Mouse (Mus musculus) midbrain, postnatal 0 days (tissue): ENCODE data around the gene Zfp865. TPM values are rescaled to one million over a fixed set of nuclear protein-coding genes. Genes with fewer than 3 reads are reported as not detected.
A peak's percentile ranks its signal among the peaks of the same experiment; 100 is the strongest.

Experiments used
- ATAC-seq: fragments of 200-750 bp; cut with Nextera tagmentation; 2 replicates; pipeline ENCODE4 v1.8.0; 2017; ENCODE audit warnings: moderate number of reproducible peaks, mild to moderate bottlenecking, moderate TSS enrichment, moderate library complexity; ENCODE audit not compliant: low FRiP score
- DNase-seq: peaks from one replicate; pipeline ENCODE4 v3.0.0-alpha.2; 2015; ENCODE audit warnings: low spot score
- H3K27ac ChIP-seq: fragments of 300-500 bp; sonication (generic); 2 replicates; pipeline ENCODE4 v1.5.1; 2014; ENCODE audit warnings: low read depth, mild to moderate bottlenecking, low read length, mixed read lengths
- H3K27me3 ChIP-seq: fragments of 300-500 bp; sonication (generic); 2 replicates; pipeline ENCODE4 v1.6.1; 2014; ENCODE audit warnings: low read length, control low read depth, mixed read lengths; ENCODE audit not compliant: insufficient read depth
- H3K36me3 ChIP-seq: fragments of 300-500 bp; sonication (generic); 2 replicates; pipeline ENCODE4 v1.6.1; 2014; ENCODE audit warnings: low read length, control low read depth, mixed read lengths; ENCODE audit not compliant: insufficient read depth
- H3K4me1 ChIP-seq: fragments of 300-500 bp; sonication (generic); 2 replicates; pipeline ENCODE4 v1.6.1; 2014; ENCODE audit warnings: mild to moderate bottlenecking, control low read depth, antibody characterized with exemption, low read length, mixed read lengths; ENCODE audit not compliant: insufficient read depth
- H3K4me2 ChIP-seq: fragments of 300-500 bp; sonication (generic); 2 replicates; pipeline ENCODE4 v1.6.1; 2014; ENCODE audit warnings: low read depth, mild to moderate bottlenecking, low read length, mixed read lengths; ENCODE audit not compliant: poor library complexity, severe bottlenecking
- H3K4me3 ChIP-seq: fragments of 300-500 bp; sonication (generic); 2 replicates; pipeline ENCODE4 v1.5.1; 2014; ENCODE audit warnings: low read depth, mild to moderate bottlenecking, low read length, moderate library complexity
- H3K9ac ChIP-seq: fragments of 300-500 bp; sonication (generic); replicated peaks from 2 replicates; pipeline ENCODE4 v1.6.1; 2014; ENCODE audit warnings: mild to moderate bottlenecking, low read length, moderate library complexity, mixed read lengths; ENCODE audit not compliant: poor library complexity, severe bottlenecking
- H3K9me3 ChIP-seq: fragments of 300-500 bp; sonication (generic); 2 replicates; pipeline ENCODE4 v1.6.1; 2016; ENCODE audit warnings: low read length, control low read depth
- CTCF ChIP-seq: IDR thresholded peaks from 2 replicates; pipeline ENCODE4 v1.5.1; 2016; ENCODE audit warnings: antibody characterized with exemption, mild to moderate bottlenecking
- WGBS: fragments of 180-500 bp; shearing (Covaris S2); extraction: QIAGEN DNeasy Blood & Tissue Kit; methylation state at CpG from one replicate; pipeline ENCODE4 v1.1.7; 2014; 5-methylcytosine and 5-hydroxymethylcytosine counted together
- polyA plus RNA-seq: library from polyadenylated mRNA; unstranded; fragments of >200 nt; fragmentation: Nextera tagmentation; extraction: Ambion mirVana; gene quantifications from 2 replicates; pipeline ENCODE4 v1.2.1, GENCODE M21; 2015
- total RNA-seq: library from RNA; depleted of rRNA; stranded (reverse); fragments of >200 nt; gene quantifications from 2 replicates; pipeline ENCODE4 v1.2.3, GENCODE M21; 2014

Zfp865 gene
- total and polyA plus RNA-seq, 2 experiments from 2014 or later: 6.8 to 48.4 TPM

- no peaks in the 10 kb centered on the region for H3K9me3 ChIP-seq
- DNase-seq (no peak), ATAC-seq (no peak)
- no peak overlapping the region for H3K27ac ChIP-seq
- peaks cover 7% of the 10 kb centered on the region; the same call in 1 of the 2 replicates for H3K27me3 ChIP-seq
- 3% methylated on average over 45 of the region's 45 CpGs for WGBS
- no peaks in the 10 kb centered on the region for H3K36me3 ChIP-seq
- peak overlapping the region; percentile 91 for H3K9ac ChIP-seq
- peaks cover 22% of the 10 kb centered on the region; the same call in 1 of the 2 replicates for H3K4me1 ChIP-seq
- no peak for TF ChIP-seq CTCF
- H3K4me3 ChIP-seq: peak overlapping the region; percentile 78
- peak overlapping the region; percentile 67 for H3K4me2 ChIP-seq
Measured at GRCm38 (mm10) chr7:5052931-5053343, 32.8 kb downstream of the Zfp865 start.

GRCm38 (mm10) chr7:5053456-5054179 is 33.4 kb downstream of the Zfp865 start:
- H3K27me3 ChIP-seq: peaks cover 7% of the 10 kb centered on the region; the same call in 1 of the 2 replicates
- peak overlapping the region; percentile 78 for H3K4me3 ChIP-seq
- H3K4me1 ChIP-seq: peaks cover 22% of the 10 kb centered on the region; the same call in 1 of the 2 replicates
- H3K4me2 ChIP-seq: peak overlapping the region; percentile 67
- 11% methylated on average over 32 of the region's 32 CpGs for WGBS
- H3K9me3 ChIP-seq: no peaks in the 10 kb centered on the region
- ATAC-seq: no peak
- no peak for TF ChIP-seq CTCF
- no peaks in the 10 kb centered on the region for H3K36me3 ChIP-seq
- H3K27ac ChIP-seq: peak overlapping the region; percentile 65; the same call in 1 of the 2 replicates
- DNase-seq: peak; percentile 56
- H3K9ac ChIP-seq: peak overlapping the region; percentile 66

DNA sequence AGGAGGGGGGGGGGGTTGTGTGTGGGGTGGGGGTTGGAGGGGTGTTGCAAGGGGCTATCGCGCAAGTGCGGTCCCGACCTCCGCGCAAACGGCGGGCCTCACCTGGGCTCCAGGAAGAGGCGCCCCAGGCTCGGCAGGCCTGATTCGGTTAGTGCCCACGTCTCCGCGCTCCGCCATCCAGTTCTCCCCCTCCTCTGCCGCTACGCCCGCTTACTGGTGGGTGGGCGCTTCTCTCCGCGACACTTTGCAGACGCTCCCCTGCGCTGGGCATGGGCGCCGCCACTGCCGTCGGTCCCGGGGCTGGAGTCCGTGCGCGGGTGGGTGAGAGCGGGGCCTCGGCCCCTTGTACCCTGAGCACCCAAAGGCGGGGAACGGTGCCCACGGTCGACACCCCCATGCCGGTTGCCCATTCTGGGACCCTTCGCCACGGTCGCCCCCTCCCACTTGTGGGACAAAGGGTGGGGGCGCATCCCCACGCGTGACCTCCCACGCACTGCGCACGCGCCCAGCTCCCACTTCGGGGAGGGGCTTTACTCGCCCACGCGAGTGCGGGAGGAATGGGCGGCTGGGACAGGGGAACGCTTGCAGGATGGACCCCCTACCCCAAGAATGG is 36.6 kb downstream of the Zfp865 start:
- Histone ChIP-seq H3K9ac (peak overlapping the region; percentile 76), H3K27me3 (peaks cover 7% of the 10 kb centered on the region; the same call in 1 of the 2 replicates), H3K27ac (peak overlapping the region; percentile 76), H3K4me2 (peak overlapping the region; percentile 84), H3K4me1 (peaks cover 29% of the 10 kb centered on the region; the same call in 1 of the 2 replicates), H3K36me3 (no peaks in the 10 kb centered on the region), H3K9me3 (no peaks in the 10 kb centered on the region), H3K4me3 (peak overlapping the region; percentile 45)
- WGBS: 1% methylated on average over 52 of the region's 55 CpGs
- no peak for TF ChIP-seq CTCF
- DNase-seq (peak; percentile 62), ATAC-seq (peak; percentile 32)

DNA sequence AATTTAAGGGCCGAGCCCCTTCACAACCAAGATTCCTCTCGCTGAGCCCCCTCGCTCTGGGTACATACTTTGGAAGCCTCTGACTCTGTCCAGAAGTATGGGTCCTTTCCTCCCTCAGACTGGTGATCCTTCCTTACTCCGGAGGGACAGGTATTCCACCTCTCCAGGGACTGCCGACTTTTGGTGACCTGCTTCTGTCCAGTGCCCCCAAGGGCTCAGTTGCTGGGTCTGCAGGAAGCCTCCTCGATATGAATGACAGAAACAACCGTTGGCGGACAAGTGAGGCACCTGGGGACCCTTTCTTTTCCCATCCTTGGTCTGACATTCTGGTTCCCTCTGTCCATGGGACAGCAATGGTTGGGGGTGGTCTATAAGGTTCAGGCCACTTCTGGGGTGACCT is 37.2 kb downstream of the Zfp865 start:
- DNase-seq (no peak), ATAC-seq (no peak)
- Histone ChIP-seq H3K27me3 (peaks cover 7% of the 10 kb centered on the region; the same call in 1 of the 2 replicates), H3K27ac (peak overlapping the region; percentile 76), H3K4me3 (peak overlapping the region; percentile 45), H3K9ac (peak overlapping the region; percentile 76), H3K36me3 (no peaks in the 10 kb centered on the region), H3K4me2 (peak overlapping the region; percentile 84), H3K4me1 (peaks cover 28% of the 10 kb centered on the region; the same call in 1 of the 2 replicates), H3K9me3 (no peaks in the 10 kb centered on the region)
- no peak for TF ChIP-seq CTCF
- 25% methylated on average over 8 of the region's 8 CpGs for WGBS

- H3K27ac ChIP-seq: no peak overlapping the region; the same call in 1 of the 2 replicates
- peaks cover 7% of the 10 kb centered on the region; the same call in 1 of the 2 replicates for H3K27me3 ChIP-seq
- peak overlapping the region; percentile 76 for H3K9ac ChIP-seq
- peak overlapping the region; percentile 84 for H3K4me2 ChIP-seq
- 31% methylated on average over 11 of the region's 11 CpGs for WGBS
- H3K4me3 ChIP-seq: peak overlapping the region; percentile 45
- H3K9me3 ChIP-seq: no peaks in the 10 kb centered on the region
- DNase-seq: no peak
- peak; percentile 48 for TF ChIP-seq CTCF
- H3K36me3 ChIP-seq: no peaks in the 10 kb centered on the region
- H3K4me1 ChIP-seq: peaks cover 25% of the 10 kb centered on the region; the same call in 1 of the 2 replicates
- no peak for ATAC-seq
Measured at GRCm38 (mm10) chr7:5057804-5058203, 37.6 kb downstream of the Zfp865 start.

DNA sequence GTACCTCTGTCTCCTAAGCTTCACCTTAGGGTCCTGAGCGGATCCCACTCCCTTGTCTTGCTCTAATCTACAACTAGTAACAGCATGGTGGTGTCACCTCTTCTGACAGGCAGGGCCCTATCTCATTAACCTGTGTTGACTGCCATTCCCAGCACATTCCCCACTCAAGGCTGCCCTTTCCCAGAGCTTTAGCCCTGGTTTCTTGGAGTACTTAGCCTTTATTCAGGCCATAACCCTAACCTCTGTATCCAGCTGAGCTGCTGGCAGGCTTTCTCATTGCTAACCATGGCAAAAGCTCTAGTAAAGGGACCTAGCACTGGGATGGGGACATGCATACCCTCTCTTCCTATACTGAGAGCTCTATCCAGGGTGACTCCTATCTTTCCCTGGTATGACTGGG is 38.5 kb downstream of the Zfp865 start:
- ATAC-seq: no peak
- no peak for DNase-seq
- Histone ChIP-seq H3K27ac (no peak overlapping the region), H3K27me3 (peaks cover 7% of the 10 kb centered on the region; the same call in 1 of the 2 replicates), H3K9me3 (no peaks in the 10 kb centered on the region), H3K36me3 (no peaks in the 10 kb centered on the region), H3K9ac (no peak overlapping the region), H3K4me2 (no peak overlapping the region), H3K4me1 (peaks cover 19% of the 10 kb centered on the region; the same call in 1 of the 2 replicates), H3K4me3 (no peak overlapping the region)
- WGBS: 90% methylated on average over 1 of the region's 1 CpGs
- TF ChIP-seq CTCF: no peak
